Mouse (Mus musculus) common myeloid progenitor, adult 5-6 weeks (primary cell): ENCODE results near the gene Palmd. TPM values are rescaled to one million over a fixed set of nuclear protein-coding genes. Genes with fewer than 3 reads are reported as not detected.

ENCODE experiments used
- ATAC-seq: replicated peaks from 2 replicates; pipeline ENCODE4 v1.8.0; 2016; ENCODE audit warnings: low read depth, mild to moderate bottlenecking, moderate TSS enrichment, inconsistent platforms; ENCODE audit not compliant: poor library complexity, severe bottlenecking
- total RNA-seq: library from RNA; stranded (forward); fragments of 200-1000, 187-1606 nt; gene quantifications from 2 replicates; pipeline ENCODE4 v1.2.3, GENCODE M21; 2017

The Palmd gene
- total RNA-seq, 1 experiment from 2014 or later = not detected

GRCm38 (mm10) chr3:116961354-116962142, 7.2 kb downstream of the Palmd start:
- no peak for ATAC-seq

GRCm38 (mm10) chr3:116960414-116960813, 8.4 kb downstream of the Palmd start:
- ATAC-seq = no peak

GRCm38 (mm10) chr3:116955061-116955460, 13.7 kb downstream of the Palmd start:
- no peak for ATAC-seq

GRCm38 (mm10) chr3:116953366-116953765, 15.4 kb downstream of the Palmd start:
- no peak for ATAC-seq

- no peak for ATAC-seq
Measured at GRCm38 (mm10) chr3:116952242-116952899, 16.4 kb downstream of the Palmd start.

- no peak for ATAC-seq
Measured at GRCm38 (mm10) chr3:116951489-116951888, 17.3 kb downstream of the Palmd start.

GRCm38 (mm10) chr3:116950665-116951115, 18.1 kb downstream of the Palmd start:
- ATAC-seq = no peak

- ATAC-seq = no peak
Measured at GRCm38 (mm10) chr3:116946476-116946875, 22.3 kb downstream of the Palmd start.

GRCm38 (mm10) chr3:116943422-116943821, 25.4 kb downstream of the Palmd start:
- ATAC-seq = no peak

GRCm38 (mm10) chr3:116942751-116943150, 26.0 kb downstream of the Palmd start:
- no peak for ATAC-seq

GRCm38 (mm10) chr3:116941559-116942117, 27.1 kb downstream of the Palmd start:
- no peak for ATAC-seq

- ATAC-seq = no peak
Measured at GRCm38 (mm10) chr3:116940804-116941558, 27.8 kb downstream of the Palmd start.

- no peak for ATAC-seq
Measured at GRCm38 (mm10) chr3:116936934-116937691, 31.7 kb downstream of the Palmd start.

GRCm38 (mm10) chr3:116933158-116933557, 35.6 kb downstream of the Palmd start:
- no peak for ATAC-seq

- ATAC-seq = no peak
Measured at GRCm38 (mm10) chr3:116928994-116929393, 39.8 kb downstream of the Palmd start.

- no peak for ATAC-seq
Measured at GRCm38 (mm10) chr3:116923042-116923441, 45.7 kb downstream of the Palmd start.

- ATAC-seq = no peak
Measured at GRCm38 (mm10) chr3:116921535-116921934, 47.3 kb downstream of the Palmd start.

- no peak for ATAC-seq
Measured at GRCm38 (mm10) chr3:116917016-116917415, 51.8 kb downstream of the Palmd start.

- ATAC-seq = no peak
Measured at GRCm38 (mm10) chr3:116914931-116915330, 53.9 kb downstream of the Palmd start.

GRCm38 (mm10) chr3:116914374-116914773, 54.4 kb downstream of the Palmd start:
- ATAC-seq = no peak
